16 mouse cellular contexts compared by ENCODE assay signal in genomic region chr5:115748316-115748715, GRCm38 (mm10).
"Had no signal": no experiment of that assay in that cellular context is flagged by ENCODE, and none has a peak within 500 bp of the region (broad histone marks: within the 10 kb centered on the region; RNA-seq: fewer than 3 reads in every experiment).

No protein-coding gene starts in this region.

- H3K27me3 ChIP-seq: neural tube, embryonic 12.5 days; neural tube, embryonic 13.5 days; neural tube, embryonic 15.5 days; stomach, embryonic 15.5 days had no signal

- H3K36me3 ChIP-seq: neural tube, embryonic 12.5 days; neural tube, embryonic 13.5 days; neural tube, embryonic 15.5 days; stomach, embryonic 15.5 days had no signal

- H3K9me3 ChIP-seq: neural tube, embryonic 12.5 days; neural tube, embryonic 13.5 days; neural tube, embryonic 15.5 days; stomach, embryonic 15.5 days had no signal

- DNase-seq: right cerebral cortex, adult 18-20 months; right cerebral cortex, postnatal 14 days; right cerebral cortex, postnatal 25 days; right cerebral cortex, postnatal 4 days; spleen, adult 18-20 months; thymus, adult 18-20 months; thymus, adult 2 months; thymus, postnatal 14 days; thymus, postnatal 25 days; thymus, postnatal 36 days; thymus, postnatal 4 days had no signal

- H3K4me3 ChIP-seq: neural tube, embryonic 12.5 days; neural tube, embryonic 13.5 days; neural tube, embryonic 15.5 days; stomach, embryonic 15.5 days had no signal

- H3K4me1 ChIP-seq: neural tube, embryonic 12.5 days; neural tube, embryonic 13.5 days; neural tube, embryonic 15.5 days; stomach, embryonic 15.5 days had no signal

- H3K27ac ChIP-seq: neural tube, embryonic 12.5 days; neural tube, embryonic 13.5 days; neural tube, embryonic 15.5 days; stomach, embryonic 15.5 days; stomach, postnatal 0 days had no signal
